Mouse (Mus musculus) megakaryocyte progenitor cell, adult 5-6 weeks (primary cell): ENCODE results near the gene Vegfd. TPM values are rescaled to one million over a fixed set of nuclear protein-coding genes. Genes with fewer than 3 reads are reported as not detected.

ENCODE experiments used
- total RNA-seq, 2 experiments: library from RNA; stranded (forward) in 1 of 2; stranded (reverse) in 1 of 2; fragments of 157-497, 149-512 nt in 1 of 2; fragments of 200-1000 nt in 1 of 2; gene quantifications; 2 replicates each; pipeline versions ENCODE4 v1.2.3 to v1.2.4; 2015 to 2017

The Vegfd gene
- total RNA-seq, 2 experiments from 2014 or later, result not detected

Other genes starting within 250 kb of the Vegfd start
- not detected in 2 replicates for gene Ace2, start 234.0 kb upstream of the Vegfd start, total RNA-seq (2015)
- not detected in 2 replicates for gene Ace2, start 234.0 kb upstream of the Vegfd start, total RNA-seq (2017)
- 4.1 and 5.0 TPM in 2 replicates for gene Bmx, start 115.2 kb upstream of the Vegfd start, total RNA-seq (2015)
- 4.4 and 9.0 TPM in 2 replicates for gene Bmx, start 115.2 kb upstream of the Vegfd start, total RNA-seq (2017)
- 0.99 and 1.1 TPM in 2 replicates for gene Pir, start 104.0 kb upstream of the Vegfd start, total RNA-seq (2015)
- 0.71 and 1.0 TPM in 2 replicates for gene Pir, start 104.0 kb upstream of the Vegfd start, total RNA-seq (2017)
- gene Piga, start 46.4 kb downstream of the Vegfd start, total RNA-seq (2015), result 14.4 and 18.6 TPM in 2 replicates
- gene Piga, start 46.4 kb downstream of the Vegfd start, total RNA-seq (2017), result 23.3 and 27.8 TPM in 2 replicates
- gene Asb11, start 63.6 kb downstream of the Vegfd start, total RNA-seq (2015), result not detected in 2 replicates
- gene Asb11, start 63.6 kb downstream of the Vegfd start, total RNA-seq (2017), result not detected in 2 replicates
- gene Asb9, start 132.9 kb downstream of the Vegfd start, total RNA-seq (2015), result not detected in 2 replicates
- gene Asb9, start 132.9 kb downstream of the Vegfd start, total RNA-seq (2017), result not detected in 2 replicates